Comparison of ENCODE assay signal across 27 mouse cellular contexts in the genomic region with DNA sequence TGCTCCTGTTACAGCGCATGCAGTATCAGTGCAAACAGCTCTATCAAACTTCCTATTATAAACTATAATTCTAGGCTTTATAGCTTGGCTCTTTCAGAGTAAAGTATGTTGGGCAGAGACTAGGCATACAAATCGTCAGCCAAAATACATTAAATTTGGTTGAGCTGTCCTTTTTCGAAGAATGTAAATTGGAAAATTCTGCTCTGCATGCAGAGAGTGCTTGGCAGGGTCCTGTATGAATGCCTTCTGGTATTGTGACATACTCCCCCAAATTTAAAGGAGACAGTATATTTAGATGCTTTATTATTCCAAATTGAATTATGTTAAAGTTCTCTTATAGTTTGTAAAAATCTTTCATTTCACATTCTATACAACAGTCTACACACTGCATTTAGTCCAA.
"Had no signal": no experiment of that assay in that cellular context is flagged by ENCODE, and none has a peak within 500 bp of the region (broad histone marks: within the 10 kb centered on the region; RNA-seq: fewer than 3 reads in every experiment).

No protein-coding gene starts in this region.

- H3K27me3 ChIP-seq: embryonic facial prominence, embryonic 12.5 days; embryonic facial prominence, embryonic 13.5 days; embryonic facial prominence, embryonic 15.5 days; heart, embryonic 12.5 days; heart, embryonic 13.5 days had no signal

- DNase-seq: cerebellum, adult 18-20 months; cerebellum, adult 2 months; cerebellum, adult 8-10 months; cerebellum, adult 9-10 months; cerebellum, adult 9-11 months; cerebellum, postnatal 10 days; cerebellum, postnatal 14 days; cerebellum, postnatal 25 days; cerebellum, postnatal 36 days; embryo, embryonic 11 days; gastrocnemius, adult 2 months; gastrocnemius, postnatal 10 days; gastrocnemius, postnatal 14 days; gastrocnemius, postnatal 25 days; gastrocnemius, postnatal 36 days; heart, adult 11 months; heart, adult 18-20 months; heart, adult 2 months had no signal

- H3K36me3 ChIP-seq: embryonic facial prominence, embryonic 10.5 days; embryonic facial prominence, embryonic 12.5 days; embryonic facial prominence, embryonic 13.5 days; embryonic facial prominence, embryonic 15.5 days; heart, embryonic 10.5 days; heart, embryonic 12.5 days; heart, embryonic 13.5 days had no signal

- H3K27ac ChIP-seq: embryonic facial prominence, embryonic 10.5 days; embryonic facial prominence, embryonic 12.5 days; embryonic facial prominence, embryonic 13.5 days; embryonic facial prominence, embryonic 15.5 days; gastrocnemius, adult 2 months; heart, adult 2 months; heart, embryonic 10.5 days; heart, embryonic 13.5 days had no signal

- H3K9ac ChIP-seq: embryonic facial prominence, embryonic 12.5 days; embryonic facial prominence, embryonic 13.5 days; embryonic facial prominence, embryonic 15.5 days; heart, embryonic 12.5 days; heart, embryonic 13.5 days had no signal

- H3K4me3 ChIP-seq: embryonic facial prominence, embryonic 10.5 days; embryonic facial prominence, embryonic 12.5 days; embryonic facial prominence, embryonic 13.5 days; embryonic facial prominence, embryonic 15.5 days; erythroblast, embryonic 14.5 days; gastrocnemius, adult 2 months; heart, adult 2 months; heart, embryonic 10.5 days; heart, embryonic 12.5 days; heart, embryonic 13.5 days had no signal

- H3K4me2 ChIP-seq: embryonic facial prominence, embryonic 12.5 days; embryonic facial prominence, embryonic 13.5 days; embryonic facial prominence, embryonic 15.5 days; heart, embryonic 11.5 days; heart, embryonic 12.5 days; heart, embryonic 13.5 days had no signal

- H3K9me3 ChIP-seq: embryonic facial prominence, embryonic 10.5 days; embryonic facial prominence, embryonic 12.5 days; embryonic facial prominence, embryonic 13.5 days; embryonic facial prominence, embryonic 15.5 days; heart, embryonic 10.5 days; heart, embryonic 12.5 days; heart, embryonic 13.5 days had no signal

- H3K4me1 ChIP-seq: embryonic facial prominence, embryonic 10.5 days; embryonic facial prominence, embryonic 12.5 days; embryonic facial prominence, embryonic 13.5 days; embryonic facial prominence, embryonic 15.5 days; heart, embryonic 10.5 days; heart, embryonic 12.5 days; heart, embryonic 13.5 days had no signal
